Mouse (Mus musculus): ENCODE data around the gene A4galt.

GRCm38 (mm10) chr15:83265269-83265668 lies 13.7 kb upstream of the A4galt start:
- TF ChIP-seq CTCF (IDR thresholded peaks at IDR 0.05; ENCODE audit: low read depth) (no peak), EP300 (IDR thresholded peaks at IDR 0.05; ENCODE audit: low read depth) (no peak)

All from liver, embryonic 14.5 days (tissue).